Mouse (Mus musculus): ENCODE measurements around the gene Armc12.

DNA sequence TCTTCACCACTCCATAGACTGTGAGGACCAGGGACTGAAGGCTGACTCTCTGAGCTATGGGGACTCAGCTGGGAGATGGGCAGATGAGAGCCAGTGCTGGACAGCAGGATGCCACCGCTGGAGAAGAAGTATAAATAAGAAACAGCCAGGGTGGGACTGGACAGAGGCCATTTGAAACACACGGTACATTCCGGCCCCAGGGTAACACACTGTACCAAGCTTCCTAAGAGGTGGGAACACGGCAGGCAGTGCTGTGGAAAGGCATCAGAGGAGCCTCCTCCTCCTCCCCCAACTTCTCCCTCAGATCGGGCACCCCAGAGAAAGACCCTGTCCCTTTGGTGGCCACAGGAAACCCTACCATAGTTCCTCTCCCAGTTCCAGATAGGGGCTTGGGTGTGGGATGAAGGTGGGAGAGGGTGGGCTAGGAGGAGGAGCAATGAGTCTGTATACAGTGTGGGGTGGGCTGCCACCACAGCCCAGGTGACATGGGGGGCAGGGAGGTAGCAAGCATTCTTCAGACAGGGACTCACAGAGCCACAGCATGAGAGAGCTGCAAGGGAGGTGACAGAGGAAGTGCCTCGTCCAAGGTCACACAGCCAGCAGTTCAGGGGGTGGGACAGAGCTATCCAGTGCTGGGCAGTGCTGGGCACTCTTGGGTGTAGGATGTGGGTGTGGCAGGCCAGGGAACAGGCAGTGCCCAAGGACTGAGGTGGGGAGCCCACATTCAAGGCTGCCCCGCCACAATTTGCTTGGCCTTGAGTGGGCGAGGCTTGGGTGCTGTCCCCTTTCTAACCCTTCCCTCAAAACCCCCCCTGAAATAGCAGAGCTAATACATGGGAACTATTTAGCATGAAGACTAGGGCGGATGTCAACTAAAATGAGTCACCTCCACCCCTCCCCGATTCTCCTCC lies 14.9 kb upstream of the Armc12 start:
- TF ChIP-seq POLR2A (IDR thresholded peaks at IDR 0.05; ENCODE audit: insufficient read length, low read depth) (no peak), USF1 (IDR thresholded peaks at IDR 0.05; ENCODE audit: low read depth) (no peak), REST (IDR thresholded peaks at IDR 0.05; ENCODE audit: insufficient read depth, insufficient read length) (no peak), E2F4 (IDR thresholded peaks at IDR 0.05; ENCODE audit: insufficient read depth) (no peak), POLR2AphosphoS2 (IDR thresholded peaks at IDR 0.05; ENCODE audit: insufficient read length, low read depth) (no peak)
